Mouse (Mus musculus) spleen, adult 10 weeks (tissue): Measurements from ENCODE around the gene Kcnd2. TPM values are rescaled to one million over a fixed set of nuclear protein-coding genes. Genes with fewer than 3 reads are reported as not detected.

Experiments used
- polyA plus RNA-seq: library from polyadenylated mRNA; stranded (reverse); fragments of 350-450 nt; fragmentation: Illumina TruSeq; extraction: RNeasy Lipid Tissue Mini Kit (QIAGEN cat#74804); gene quantifications from one replicate; pipeline ENCODE4 v1.2.3, GENCODE M21; 2015; ENCODE audit warnings: low replicate concordance; ENCODE audit not compliant: insufficient read depth

Gene Kcnd2
- not detected for polyA plus RNA-seq

GRCm38 (mm10) chr6:21215491-21216191 lies at the start of gene Kcnd2:
Kcnd2 (plus strand) TSS chr6:21215503.

